Mouse (Mus musculus) spleen, adult 2 months (tissue): ENCODE results near the gene Glce.

Experiments used
- CTCF ChIP-seq: fragments of 200-500 bp; IDR thresholded peaks from 2 replicates; pipeline ENCODE4 v1.5.1; 2011; ENCODE audit warnings: mild to moderate bottlenecking, inconsistent platforms; ENCODE audit not compliant: insufficient read depth, insufficient read length, insufficient replicate concordance; ENCODE audit errors: extremely low read depth
- POLR2A ChIP-seq: fragments of 200-500 bp; IDR thresholded peaks from 2 replicates; pipeline ENCODE4 v1.6.1; 2011; ENCODE audit warnings: low read depth, low read length, inconsistent platforms

DNA sequence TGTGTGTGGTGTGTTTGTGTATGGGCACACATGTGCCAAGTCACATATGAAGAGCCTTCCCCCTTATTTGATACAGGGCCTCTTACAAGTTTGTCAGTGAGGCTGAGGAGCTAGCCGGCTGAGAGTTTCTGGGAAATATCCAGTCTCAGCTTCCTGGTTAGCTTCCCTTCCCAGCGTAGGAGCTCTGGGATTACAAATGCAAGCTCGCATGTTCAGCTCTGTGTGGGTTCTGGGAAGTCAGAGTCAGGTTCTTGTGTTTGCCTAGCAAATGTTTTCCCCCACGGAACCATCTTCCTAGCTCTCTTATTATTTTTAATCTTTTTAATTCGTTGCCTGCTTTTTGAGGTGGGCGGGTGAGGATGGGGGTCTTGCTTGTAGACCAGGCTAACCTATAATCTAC lies 32.9 kb upstream of the Glce start:
- no peak for TF ChIP-seq POLR2A
- TF ChIP-seq CTCF, result no peak
